Mouse (Mus musculus): ENCODE results near the gene Rbbp7. TPM values are rescaled to one million over a fixed set of nuclear protein-coding genes. Genes with fewer than 3 reads are reported as not detected.

Rbbp7 gene
- polyA plus RNA-seq (2012): 191 and 322 TPM in 2 replicates

GRCm38 (mm10) chrX:162760115-162760942 lies at the start of gene Rbbp7:
Gene Rbbp7 (plus strand): TSS chrX:162760402.
- TF ChIP-seq GATA1 (IDR thresholded peaks at IDR 0.05; ENCODE audit: low read length): no peak

DNA sequence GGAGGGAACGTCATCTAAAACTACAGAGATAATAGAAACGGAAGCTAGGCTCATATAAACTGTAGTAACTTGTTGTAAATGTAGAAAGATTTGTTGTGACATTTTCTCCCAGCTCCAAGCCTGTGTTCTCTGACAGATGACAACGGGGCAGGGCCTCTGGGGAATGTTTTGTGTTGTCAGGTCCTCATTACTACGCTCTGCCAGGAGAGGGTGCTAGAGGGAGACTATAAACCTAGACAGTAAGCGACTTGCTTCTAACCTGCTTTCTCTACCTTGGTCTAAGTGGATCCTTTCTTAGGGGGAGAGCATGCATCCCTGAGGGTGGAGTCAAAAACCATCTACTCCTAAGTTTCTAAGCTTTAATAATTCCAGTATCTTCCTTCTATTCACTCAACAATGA lies 42.4 kb upstream of the Rbbp7 start:
- TF ChIP-seq GATA1 (IDR thresholded peaks at IDR 0.05; ENCODE audit: low read length): no peak

DNA sequence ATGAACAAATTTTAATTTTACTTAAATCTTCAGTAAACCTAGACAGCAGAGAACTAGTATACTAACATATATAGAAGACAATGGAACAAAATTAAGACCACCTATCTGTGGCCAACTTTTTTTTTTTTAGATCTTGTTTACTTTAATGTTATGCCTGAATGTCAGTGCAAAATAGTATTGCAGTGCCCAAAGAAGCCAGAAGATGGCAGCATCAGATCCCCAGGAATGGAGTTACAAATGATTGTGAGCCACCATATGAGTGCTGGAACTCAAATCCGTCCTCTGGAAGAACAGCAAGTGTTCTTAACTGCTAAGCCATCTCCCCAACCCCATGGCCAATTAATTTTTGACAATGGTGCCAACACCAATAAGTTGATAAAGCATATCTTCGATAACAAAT lies 40.6 kb upstream of the Rbbp7 start:
- TF ChIP-seq GATA1 (IDR thresholded peaks at IDR 0.05; ENCODE audit: low read length): no peak

GRCm38 (mm10) chrX:162727367-162727777 lies 32.8 kb upstream of the Rbbp7 start:
- no peak for TF ChIP-seq GATA1 (IDR thresholded peaks at IDR 0.05; ENCODE audit: low read length)

- no peak for TF ChIP-seq GATA1 (IDR thresholded peaks at IDR 0.05; ENCODE audit: low read length)
These were observed 32.4 kb upstream of the Rbbp7 start for GRCm38 (mm10) chrX:162727795-162728194.

DNA sequence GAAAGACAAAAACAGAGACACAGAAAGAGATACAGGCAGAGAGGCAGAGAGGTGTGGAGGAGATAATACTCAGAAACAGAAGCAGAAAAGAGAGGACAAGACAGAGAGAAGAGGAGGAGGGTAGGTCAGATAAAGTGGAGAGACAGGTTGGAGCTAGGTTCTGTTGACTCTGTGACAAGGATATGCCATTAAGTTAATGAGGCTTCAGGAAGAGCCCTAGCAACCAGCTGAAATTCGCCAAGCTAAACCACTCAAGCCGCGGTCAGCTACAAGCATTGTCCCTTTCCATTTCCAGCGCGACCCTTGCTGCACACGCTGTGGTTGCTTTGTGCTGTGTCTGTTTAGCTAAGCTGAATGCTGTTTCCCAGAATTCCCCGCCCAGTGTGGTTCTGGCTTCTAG lies 32.0 kb upstream of the Rbbp7 start:
- no peak for TF ChIP-seq GATA1 (IDR thresholded peaks at IDR 0.05; ENCODE audit: low read length)

- no peak for TF ChIP-seq GATA1 (IDR thresholded peaks at IDR 0.05; ENCODE audit: low read length)
These were observed 30.2 kb upstream of the Rbbp7 start for GRCm38 (mm10) chrX:162730031-162730430.

GRCm38 (mm10) chrX:162734997-162735929 lies 24.9 kb upstream of the Rbbp7 start:
- no peak for TF ChIP-seq GATA1 (IDR thresholded peaks at IDR 0.05; ENCODE audit: low read length)

DNA sequence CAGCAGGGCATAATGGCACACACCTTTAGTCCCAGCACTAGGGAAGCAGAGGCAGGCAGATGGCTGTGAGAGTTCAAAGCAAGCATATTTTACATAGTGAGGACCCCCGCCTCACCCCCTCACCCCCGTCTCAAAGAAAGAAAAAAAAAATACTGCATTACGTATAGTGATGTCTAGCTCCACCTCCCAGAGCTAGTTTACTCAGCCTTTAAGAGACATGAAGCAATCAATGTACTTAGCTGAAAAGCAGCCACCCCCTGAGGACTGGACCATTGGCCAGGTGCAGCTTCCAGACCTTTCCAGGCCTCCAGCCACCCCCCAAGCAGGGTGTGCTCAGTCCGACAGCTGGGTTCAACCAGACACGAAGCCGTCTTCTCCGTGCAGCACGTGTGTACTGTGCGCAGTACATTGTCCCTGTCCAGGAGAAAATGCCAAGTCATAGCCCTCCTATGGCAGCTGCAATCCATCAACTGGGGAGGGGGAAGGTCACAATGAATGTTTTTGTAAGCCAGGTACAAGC lies 24.0 kb upstream of the Rbbp7 start:
- no peak for TF ChIP-seq GATA1 (IDR thresholded peaks at IDR 0.05; ENCODE audit: low read length)

GRCm38 (mm10) chrX:162748696-162749420 lies 11.3 kb upstream of the Rbbp7 start:
- TF ChIP-seq GATA1 (IDR thresholded peaks at IDR 0.05; ENCODE audit: low read length): no peak

- no peak for TF ChIP-seq GATA1 (IDR thresholded peaks at IDR 0.05; ENCODE audit: low read length)
These were observed 7.8 kb upstream of the Rbbp7 start for GRCm38 (mm10) chrX:162752418-162752817.

GRCm38 (mm10) chrX:162754314-162754713 lies 5.9 kb upstream of the Rbbp7 start:
- TF ChIP-seq GATA1 (IDR thresholded peaks at IDR 0.05; ENCODE audit: low read length): no peak

- TF ChIP-seq GATA1 (IDR thresholded peaks at IDR 0.05; ENCODE audit: low read length): no peak
These were observed 4.1 kb upstream of the Rbbp7 start for GRCm38 (mm10) chrX:162756058-162756457.

DNA sequence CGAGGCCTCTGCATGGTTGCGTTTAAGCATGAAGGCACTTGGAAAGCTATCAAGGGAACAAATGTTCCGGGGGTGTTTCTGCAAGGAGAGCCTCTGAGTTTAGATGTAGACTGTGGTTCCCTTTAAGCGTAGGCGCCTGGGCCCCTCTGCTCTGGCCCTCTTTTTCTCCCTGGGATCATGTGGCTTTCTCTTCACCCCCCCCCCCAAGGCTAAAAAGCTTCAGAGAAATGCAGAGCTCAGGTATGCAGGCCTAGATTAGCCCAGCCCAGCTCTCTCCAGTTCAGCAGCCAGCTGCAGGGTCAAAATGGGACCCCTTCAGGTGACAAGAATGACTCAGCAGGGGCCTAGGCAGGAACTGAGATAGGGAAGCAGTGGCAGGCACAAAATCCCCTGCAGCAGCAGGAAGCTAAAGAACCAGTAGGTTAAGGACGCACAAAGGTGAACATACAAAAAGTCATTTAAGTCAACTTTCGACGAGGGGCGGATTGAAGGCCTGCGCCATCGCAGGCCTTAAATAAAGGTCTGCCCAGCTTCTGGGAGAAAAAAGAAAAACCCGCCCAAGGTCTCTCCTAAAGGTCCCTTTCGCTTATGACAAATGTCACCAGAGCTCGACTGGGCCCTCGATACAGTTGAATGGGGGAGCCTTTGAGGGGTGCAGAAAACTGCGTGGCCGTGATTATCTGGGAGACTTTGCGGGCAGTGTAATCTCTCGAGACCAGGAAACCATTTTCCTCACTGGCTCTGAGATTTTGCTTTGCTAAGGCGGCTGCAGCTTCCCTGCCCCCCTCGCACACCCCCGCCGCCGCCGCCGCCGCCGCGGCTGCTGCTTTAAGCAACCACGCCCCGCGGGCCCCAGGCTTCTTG lies 719 bp upstream of the Rbbp7 start:
- TF ChIP-seq GATA1 (IDR thresholded peaks at IDR 0.05; ENCODE audit: low read length): no peak
